ENCODE assay signal across 12 mouse cellular contexts in the genomic region with DNA sequence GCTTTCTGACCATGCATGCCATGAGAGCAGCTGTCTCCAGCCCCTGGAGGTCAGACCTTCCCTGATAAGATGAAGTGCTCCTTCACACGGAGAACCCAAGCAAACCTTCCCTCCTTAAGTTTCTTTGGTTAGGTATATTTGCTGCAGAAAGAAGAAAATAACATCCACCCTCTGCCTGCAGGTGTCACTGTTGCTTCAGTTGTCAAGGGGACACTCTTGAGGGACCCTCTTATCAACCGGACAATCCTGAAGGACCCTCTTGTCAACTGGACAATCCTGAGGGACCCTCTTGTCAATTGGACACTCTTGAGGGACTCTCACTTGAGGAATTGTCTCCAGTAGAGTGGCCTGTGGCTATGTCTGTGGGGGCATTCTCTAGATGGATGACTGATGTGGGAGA.
DNase-seq lines count a peak whose midpoint lies in the region; ATAC-seq and TF ChIP-seq lines count a peak whose summit lies in the region.
"Had no signal": no experiment of that assay in that cellular context is flagged by ENCODE, and none has a peak within 500 bp of the region (broad histone marks: within the 10 kb centered on the region; RNA-seq: fewer than 3 reads in every experiment).

No protein-coding gene starts in this region.

- no peak overlapping the region for H3K4me3 ChIP-seq in heart, postnatal 0 days (ENCODE audit: low read depth, low read length)
- H3K4me3 ChIP-seq in lung, embryonic 14.5 days (ENCODE audit: low read depth, low read length) = no peak overlapping the region
- H3K4me3 ChIP-seq in embryonic facial prominence, embryonic 11.5 days (ENCODE audit: low read depth, low read length) = no peak overlapping the region
- no peak overlapping the region for H3K4me3 ChIP-seq in cerebellum, adult 2 months (replicated peaks; ENCODE audit: insufficient read depth, low read depth, low read length)
- H3K4me3 ChIP-seq: liver, embryonic 15.5 days had no signal

- H3K4me2 ChIP-seq in heart, postnatal 0 days (ENCODE audit: low read depth, low read length) = no peak overlapping the region
- H3K4me2 ChIP-seq in lung, embryonic 14.5 days = no peak overlapping the region
- no peak overlapping the region for H3K4me2 ChIP-seq in embryonic facial prominence, embryonic 11.5 days (ENCODE audit: low read depth, low read length)
- H3K4me2 ChIP-seq: liver, embryonic 15.5 days had no signal

- H3K27me3 ChIP-seq in heart, postnatal 0 days (ENCODE audit: control insufficient read depth, insufficient read depth, low read length) = no peaks in the 10 kb centered on the region
- no peaks in the 10 kb centered on the region for H3K27me3 ChIP-seq in lung, embryonic 14.5 days (ENCODE audit: insufficient read depth, low read length)
- no peaks in the 10 kb centered on the region for H3K27me3 ChIP-seq in Patski
- no peaks in the 10 kb centered on the region for H3K27me3 ChIP-seq in embryonic facial prominence, embryonic 11.5 days (ENCODE audit: control insufficient read depth, insufficient read depth, low read length)
- no peaks in the 10 kb centered on the region for H3K27me3 ChIP-seq in cerebellum, adult 2 months (ENCODE audit: control insufficient read depth, insufficient read depth, low read length)
- H3K27me3 ChIP-seq: liver, embryonic 15.5 days had no signal

- no peak for ATAC-seq in heart, postnatal 0 days (ENCODE audit: insufficient read depth, low read depth)
- ATAC-seq in lung, embryonic 14.5 days (ENCODE audit: insufficient read depth) = no peak
- ATAC-seq in Patski = no peak
- no peak for ATAC-seq in embryonic facial prominence, embryonic 11.5 days (replicated peaks; ENCODE audit: insufficient number of reproducible peaks, low FRiP score, low TSS enrichment, low read depth)
- ATAC-seq: forebrain, embryonic 16.5 days had no signal

- CTCF ChIA-PET in Patski (lab: Charles Lee) = no interaction called here

- POLR2A ChIA-PET in Patski (lab: Charles Lee) = no interaction called here

- H3K9ac ChIP-seq in heart, postnatal 0 days (replicated peaks; ENCODE audit: low read depth, low read length) = no peak overlapping the region
- H3K9ac ChIP-seq in lung, embryonic 14.5 days = no peak overlapping the region
- no peak overlapping the region for H3K9ac ChIP-seq in embryonic facial prominence, embryonic 11.5 days (replicated peaks; ENCODE audit: low read length)
- H3K9ac ChIP-seq: liver, embryonic 15.5 days had no signal

- peak; percentile 28; the same call in 1 of the 2 replicates for TF ChIP-seq CTCF in heart, postnatal 0 days (IDR thresholded peaks at IDR 0.05; ENCODE audit: low read depth)
- peak; percentile 61 for TF ChIP-seq CTCF in lung, embryonic 14.5 days (IDR thresholded peaks at IDR 0.05; ENCODE audit: low read depth)
- TF ChIP-seq CTCF in Patski (IDR thresholded peaks at IDR 0.05) = peak; percentile 60
- TF ChIP-seq CTCF in cerebellum, adult 2 months (IDR thresholded peaks at IDR 0.05; ENCODE audit: borderline replicate concordance, insufficient read depth, low read depth, low read length) = no peak; the same call in 1 of the 2 replicates

- peaks cover 5% of the 10 kb centered on the region; the same call in 1 of the 2 replicates for H3K4me1 ChIP-seq in heart, postnatal 0 days (ENCODE audit: control insufficient read depth, insufficient read depth)
- H3K4me1 ChIP-seq in lung, embryonic 14.5 days (ENCODE audit: insufficient read depth) = no peaks in the 10 kb centered on the region
- no peaks in the 10 kb centered on the region for H3K4me1 ChIP-seq in embryonic facial prominence, embryonic 11.5 days (ENCODE audit: control insufficient read depth, insufficient read depth, low read length)
- H3K4me1 ChIP-seq in cerebellum, adult 2 months (ENCODE audit: control insufficient read depth, insufficient read depth, low read length) = peaks cover 4% of the 10 kb centered on the region; the same call in 1 of the 2 replicates
- H3K4me1 ChIP-seq: liver, embryonic 15.5 days had no signal

- no peak overlapping the region for H3K27ac ChIP-seq in heart, postnatal 0 days (ENCODE audit: low read depth)
- H3K27ac ChIP-seq in lung, embryonic 14.5 days (ENCODE audit: low read depth) = no peak overlapping the region
- H3K27ac ChIP-seq in embryonic facial prominence, embryonic 11.5 days (replicated peaks; ENCODE audit: low read depth, low read length) = no peak overlapping the region
- H3K27ac ChIP-seq in cerebellum, adult 2 months (ENCODE audit: insufficient read depth, low read length) = no peak overlapping the region
- H3K27ac ChIP-seq: liver, embryonic 15.5 days had no signal

- no peak for TF ChIP-seq EP300 in heart, postnatal 0 days (IDR thresholded peaks at IDR 0.05; ENCODE audit: low read depth)

- H3K9me3 ChIP-seq in heart, postnatal 0 days (replicated peaks; ENCODE audit: control insufficient read depth, low read length) = no peaks in the 10 kb centered on the region
- H3K9me3 ChIP-seq in lung, embryonic 14.5 days (ENCODE audit: low read depth, low read length) = no peaks in the 10 kb centered on the region
- H3K9me3 ChIP-seq in embryonic facial prominence, embryonic 11.5 days (replicated peaks; ENCODE audit: control insufficient read depth, low read length) = no peaks in the 10 kb centered on the region
- H3K9me3 ChIP-seq: liver, embryonic 15.5 days had no signal

- in situ Hi-C loops in Patski (cut with MboI; ENCODE audit: low pct_unique_long_range_greater_than_20kb) = no loop called here

- no peaks in the 10 kb centered on the region for H3K36me3 ChIP-seq in heart, postnatal 0 days (replicated peaks; ENCODE audit: control insufficient read depth, insufficient read depth, low read length)
- no peaks in the 10 kb centered on the region for H3K36me3 ChIP-seq in lung, embryonic 14.5 days (ENCODE audit: insufficient read depth)
- H3K36me3 ChIP-seq in embryonic facial prominence, embryonic 11.5 days (replicated peaks; ENCODE audit: control insufficient read depth, insufficient read depth, low read depth, low read length) = no peaks in the 10 kb centered on the region
- H3K36me3 ChIP-seq: liver, embryonic 15.5 days had no signal

- 29% methylated on average over 2 of the region's 2 CpGs for WGBS in heart, postnatal 0 days
- 18% methylated on average over 2 of the region's 2 CpGs for WGBS in lung, embryonic 14.5 days
- 30% methylated on average over 2 of the region's 2 CpGs for WGBS in embryonic facial prominence, embryonic 11.5 days
- 53% methylated on average over 2 of the region's 2 CpGs for WGBS in cerebellum, adult 2 months

- no peak for DNase-seq in heart, postnatal 0 days (ENCODE audit: low spot score)
- DNase-seq in heart, adult 8-10 months (ENCODE audit: low spot score) = no peak
- peak; percentile 50 for DNase-seq in lung, embryonic 14.5 days
- DNase-seq in lung, adult 18-20 months = no peak
- no peak for DNase-seq in Patski (ENCODE audit: low read depth, low spot score)
- peak; percentile 38 for DNase-seq in embryonic facial prominence, embryonic 11.5 days (ENCODE audit: low spot score)
- no peak for DNase-seq in frontal cortex, postnatal 36 days (ENCODE audit: low spot score in 2 of 2)
- DNase-seq in cerebellum, adult 2 months = no peak
- DNase-seq: heart, adult 11 months; heart, postnatal 4 days had no signal

- no peak for TF ChIP-seq POLR2A in cerebellum, adult 2 months (IDR thresholded peaks at IDR 0.05; ENCODE audit: borderline replicate concordance, insufficient read depth, low read length)

Comparison
In these comparisons a context has a peak if more than half of its experiments do, and no peak if none do; other contexts are left out.
1. DNase-seq: peak in lung, embryonic 14.5 days (single experiment) and embryonic facial prominence, embryonic 11.5 days (single experiment); none in heart, postnatal 0 days (single experiment), heart, adult 8-10 months (single experiment), lung, adult 18-20 months (0 of 2), Patski (single experiment), frontal cortex, postnatal 36 days (0 of 2) and cerebellum, adult 2 months (0 of 2).